Mouse (Mus musculus): ENCODE data around the gene Mup2.
"Not testable (repeated sequence)": the region's sequence is repeated elsewhere in the genome, so short reads cannot be mapped to it uniquely, and the experiment has no call there.

The Mup2 gene

DNA sequence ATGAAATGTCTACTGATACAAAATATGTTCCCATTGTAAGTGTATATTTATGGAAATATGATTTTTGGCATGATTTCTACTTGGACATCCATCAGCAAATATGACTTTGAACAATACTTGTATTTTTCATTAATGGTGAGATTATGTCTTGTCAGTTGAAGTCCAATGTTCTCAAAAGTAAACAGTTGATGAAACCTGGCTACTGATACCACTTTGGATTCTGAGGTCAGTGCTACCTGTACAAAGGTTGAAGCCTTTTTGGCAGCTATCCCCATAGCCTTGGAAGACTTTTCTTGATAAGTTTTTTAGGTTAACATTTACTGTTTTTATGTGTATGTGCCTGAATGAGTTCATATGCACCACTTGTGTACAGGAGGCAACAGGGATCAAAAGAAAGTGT lies at the start of gene Mup2:
Gene Mup2 (minus strand): TSS at position 101 of the 400 bp plus-strand sequence.
- not testable (repeated sequence) for DNase-seq
